Mouse (Mus musculus): Measurements from ENCODE around the gene Slc25a33. TPM values are rescaled to one million over a fixed set of nuclear protein-coding genes. Genes with fewer than 3 reads are reported as not detected.
"Not testable (repeated sequence)": the region's sequence is repeated elsewhere in the genome, so short reads cannot be mapped to it uniquely, and the experiment has no call there.

The Slc25a33 gene
- total RNA-seq (2015), result 1.7 and 2.3 TPM in 2 replicates
- 1.1 and 1.7 TPM in 2 replicates for total RNA-seq (2017)

DNA sequence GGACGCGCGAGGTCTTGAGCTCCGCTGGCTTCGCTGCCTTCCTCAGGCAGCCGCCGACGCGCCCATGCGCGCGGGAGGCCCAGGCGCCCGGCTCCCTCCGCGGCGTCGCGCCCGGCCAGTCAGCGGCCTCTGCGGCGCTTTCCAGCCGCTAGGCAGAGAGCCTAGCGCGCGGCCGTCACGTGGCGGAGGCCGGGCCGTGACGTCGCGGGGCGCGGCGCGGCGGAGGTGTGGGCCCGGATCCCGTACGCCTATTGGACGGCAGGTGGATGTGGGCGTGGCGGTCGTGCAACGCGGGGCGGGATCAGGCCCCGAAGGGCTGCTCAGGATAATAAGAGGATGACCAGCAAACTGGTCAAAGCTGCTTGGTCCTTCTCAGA, at the start of gene Slc25a33:
Gene Slc25a33, minus strand, starts transcription at position 184 of the 377 bp plus-strand sequence.
- ATAC-seq (ENCODE audit: poor library complexity, severe bottlenecking), result peak; percentile 98

DNA sequence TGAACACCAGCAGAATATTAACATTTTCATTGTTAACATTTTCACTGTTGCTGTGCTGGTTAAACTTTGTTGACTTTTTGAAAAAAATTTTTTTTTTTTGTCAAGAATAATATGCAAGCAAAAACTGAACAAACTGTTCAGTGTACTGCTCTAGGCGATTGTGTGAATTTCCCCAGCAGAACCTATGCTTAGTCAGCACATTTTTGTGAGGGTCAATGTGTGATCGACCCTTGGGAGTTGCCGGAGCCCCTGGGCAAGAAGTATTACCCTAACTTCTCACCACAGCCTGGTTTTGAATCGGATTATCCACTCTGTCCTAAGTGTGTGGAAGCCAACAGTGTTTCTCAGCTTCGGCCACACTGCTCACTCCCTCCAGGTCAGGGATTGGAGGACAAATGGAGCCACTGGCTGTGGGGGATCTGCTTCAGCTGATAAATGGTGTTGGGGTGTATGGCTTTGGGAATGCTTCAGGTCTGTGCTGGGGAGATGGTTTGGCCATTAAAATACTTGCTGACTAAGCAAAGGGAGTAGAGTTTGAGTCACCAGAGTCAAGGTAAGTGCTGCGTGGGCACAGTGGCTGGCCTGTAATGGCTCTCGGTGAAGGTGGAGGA, 48.6 kb upstream of the Slc25a33 start:
- ATAC-seq (ENCODE audit: poor library complexity, severe bottlenecking), result no peak

DNA sequence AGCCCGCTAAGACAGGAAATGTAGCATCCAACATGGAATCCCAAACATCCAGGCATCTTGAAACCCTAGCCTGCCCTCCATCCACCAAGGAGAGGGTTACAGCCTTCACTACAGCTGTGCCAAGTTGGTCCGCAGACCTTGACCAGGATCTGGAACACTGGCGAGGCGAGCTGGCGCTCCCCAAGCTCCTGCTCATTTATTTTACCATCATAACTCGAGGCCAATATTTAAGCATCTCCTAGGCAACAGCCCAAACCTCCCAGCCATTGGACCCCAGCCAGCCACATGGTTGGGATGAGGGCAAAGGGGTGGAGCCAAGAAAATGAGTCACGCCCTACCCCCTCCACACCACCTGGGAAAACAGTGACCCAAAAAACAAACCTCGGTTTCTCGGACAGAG, 48.0 kb upstream of the Slc25a33 start:
- ATAC-seq (ENCODE audit: poor library complexity, severe bottlenecking), result no peak

DNA sequence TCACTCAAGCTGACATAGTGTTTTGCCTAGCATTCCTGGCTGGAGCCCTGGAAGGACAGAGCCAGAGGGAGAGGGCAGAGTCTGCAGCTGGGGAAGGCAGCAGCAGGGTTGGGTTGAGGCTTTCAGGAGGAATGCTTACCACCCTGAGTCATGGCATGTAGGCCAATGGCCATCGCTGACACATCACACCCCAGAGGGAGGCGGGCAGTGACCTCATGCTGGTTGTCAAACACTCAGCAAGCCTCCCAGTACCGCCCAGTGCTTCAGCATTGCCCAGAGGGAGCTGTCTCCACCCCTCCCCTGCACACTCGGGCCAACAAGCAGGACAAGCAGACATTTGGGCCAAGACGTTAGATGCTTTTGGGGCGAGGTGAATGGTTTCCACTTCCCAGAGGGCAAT, 46.5 kb upstream of the Slc25a33 start:
- ATAC-seq (ENCODE audit: poor library complexity, severe bottlenecking), result no peak

DNA sequence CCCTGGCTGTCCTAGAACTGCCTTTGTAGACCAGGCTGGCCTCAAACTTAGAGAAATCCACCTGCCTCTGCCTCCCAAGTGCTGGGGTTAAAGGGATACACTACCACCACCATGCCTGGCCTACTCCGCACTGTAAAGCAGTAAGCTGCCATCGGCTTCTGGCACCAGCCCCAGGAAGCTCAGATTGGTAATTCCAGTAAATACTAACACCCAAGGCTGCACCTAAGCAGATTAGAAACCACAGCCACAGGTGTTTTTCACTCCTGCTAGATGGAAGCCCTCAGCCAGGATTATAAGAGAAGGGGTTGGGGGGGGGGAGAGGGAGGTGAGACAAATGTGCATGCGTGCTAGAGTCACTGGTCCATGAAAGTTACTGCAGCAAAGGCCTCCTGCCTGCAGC, 45.1 kb upstream of the Slc25a33 start:
- ATAC-seq (ENCODE audit: poor library complexity, severe bottlenecking), result no peak

DNA sequence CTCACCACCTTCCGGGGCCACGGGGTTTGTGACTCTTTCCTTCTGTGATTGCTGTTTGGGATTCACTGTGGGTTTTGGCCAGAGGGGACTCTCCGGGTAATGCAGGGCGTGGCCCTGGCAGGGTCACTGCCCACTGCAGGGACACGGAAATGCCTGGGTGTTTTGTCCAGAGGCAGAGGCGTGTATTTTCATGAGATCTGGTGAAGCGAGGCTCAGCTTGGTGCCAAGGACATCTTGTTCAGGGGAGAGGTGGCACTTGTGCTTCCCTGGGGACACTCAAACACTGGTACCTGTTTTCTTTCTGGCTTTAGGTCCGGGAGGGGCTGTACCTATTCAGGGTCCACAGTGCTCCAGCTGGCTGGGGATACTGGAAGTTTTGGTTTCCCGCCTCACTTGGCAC, 42.5 kb upstream of the Slc25a33 start:
- ATAC-seq (ENCODE audit: poor library complexity, severe bottlenecking), result no peak

DNA sequence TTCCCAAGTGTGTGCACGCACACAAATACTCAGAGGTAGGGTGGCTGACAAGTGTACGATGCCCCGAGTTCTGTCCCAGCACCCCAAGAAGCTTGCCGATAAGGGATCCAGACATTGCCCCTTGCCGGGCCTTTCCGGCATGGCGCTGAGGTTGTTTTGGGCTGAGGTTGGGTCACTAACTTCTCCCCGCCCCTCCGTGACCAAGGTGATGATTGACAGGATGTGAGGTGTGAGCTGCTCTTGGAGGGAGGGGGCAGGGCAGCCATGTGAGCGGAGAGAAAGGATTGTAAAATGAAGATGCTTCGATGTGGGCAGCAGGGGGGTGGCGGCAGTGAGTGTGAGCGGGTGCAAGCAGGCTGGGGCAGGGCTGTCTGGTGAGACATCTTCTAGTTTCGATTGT, 41.5 kb upstream of the Slc25a33 start:
- no peak for ATAC-seq (ENCODE audit: poor library complexity, severe bottlenecking)

DNA sequence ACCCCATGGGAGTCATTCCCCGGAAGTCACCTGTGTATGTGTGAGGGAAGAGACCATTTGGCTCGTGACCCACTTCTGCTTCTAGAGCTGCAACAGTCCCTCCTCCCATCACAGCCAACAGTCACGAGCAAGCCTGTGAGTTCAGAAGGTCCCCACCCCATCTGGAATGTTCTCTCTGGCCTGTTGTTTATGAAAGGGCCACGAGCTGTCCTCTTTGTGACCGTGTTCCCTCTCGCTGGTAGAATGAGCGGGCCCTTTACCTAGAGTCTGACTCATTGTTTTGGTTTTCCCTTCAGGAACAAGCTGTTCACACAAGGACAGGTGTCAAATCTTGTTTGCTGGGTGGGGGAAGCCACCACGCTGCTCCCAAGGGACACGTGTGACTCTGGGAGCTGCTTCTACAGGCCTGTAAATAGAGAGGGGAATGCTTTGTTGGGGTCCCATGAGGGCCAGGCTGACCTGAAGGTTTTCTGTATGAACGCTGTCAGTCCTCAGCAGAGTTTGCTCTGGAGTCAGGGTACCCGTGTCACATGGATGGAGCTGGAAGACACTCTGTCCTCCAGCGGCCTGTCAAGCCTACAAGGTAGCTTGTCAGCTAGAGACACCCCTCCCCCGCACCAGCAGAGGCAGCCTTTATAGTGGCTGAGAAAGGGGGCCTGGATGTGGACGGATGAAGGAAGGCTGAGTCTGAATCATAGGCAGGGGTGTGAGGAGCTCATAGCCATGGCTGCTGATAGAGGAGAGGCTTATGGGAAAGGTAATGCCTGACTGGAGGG, 39.5 kb upstream of the Slc25a33 start:
- no peak for ATAC-seq (ENCODE audit: poor library complexity, severe bottlenecking)

DNA sequence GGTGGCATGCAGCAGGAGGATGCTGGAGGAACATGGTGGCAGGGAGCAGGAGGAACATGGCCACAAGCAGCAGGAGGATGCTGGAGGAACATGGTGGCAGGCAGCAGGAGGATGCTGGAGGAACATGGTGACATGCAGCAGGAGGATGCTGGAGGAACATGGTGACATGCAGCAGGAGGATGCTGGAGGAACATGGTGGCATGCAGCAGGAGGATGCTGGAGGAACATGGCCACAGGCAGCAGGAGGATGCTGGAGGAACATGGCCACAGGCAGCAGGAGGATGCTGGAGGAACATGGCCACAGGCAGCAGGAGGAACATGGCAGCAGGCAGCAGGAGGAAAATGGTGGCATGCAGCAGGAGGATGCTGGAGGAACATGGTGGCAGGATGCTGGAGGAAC, 36.3 kb upstream of the Slc25a33 start:
- not testable (repeated sequence) for ATAC-seq (ENCODE audit: poor library complexity, severe bottlenecking)

DNA sequence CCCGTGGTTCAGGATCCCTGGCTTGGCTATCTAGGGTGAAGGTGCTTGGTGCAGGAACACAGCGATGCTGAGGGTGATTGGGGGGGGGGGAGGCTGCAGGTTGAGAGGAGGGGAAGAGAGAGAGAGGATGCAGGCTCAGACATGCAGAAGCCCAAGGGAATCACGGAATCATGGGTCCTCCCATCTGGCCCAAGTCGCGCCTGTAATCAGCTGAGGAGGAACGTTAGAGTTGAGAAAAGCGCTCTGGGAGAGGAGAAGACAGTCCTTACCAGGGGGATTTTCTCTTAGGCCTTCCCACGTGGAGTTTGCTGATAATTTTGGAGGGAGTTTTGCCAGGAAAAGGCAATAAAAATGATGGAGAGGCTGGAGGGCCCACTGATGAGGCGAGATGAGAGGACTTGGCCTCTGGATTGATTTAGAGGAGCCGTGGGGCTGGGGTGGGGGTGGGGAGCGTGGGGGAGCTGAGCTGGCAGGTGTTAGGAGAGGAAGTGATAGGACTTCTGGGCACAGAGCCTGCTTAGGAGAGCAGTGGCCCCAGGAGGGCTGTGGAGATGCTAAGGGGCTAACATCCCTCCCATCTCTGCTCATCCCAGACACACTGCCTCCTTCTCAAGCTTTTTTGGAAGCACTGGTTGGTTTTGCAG, 34.6 kb upstream of the Slc25a33 start:
- ATAC-seq (ENCODE audit: poor library complexity, severe bottlenecking), result no peak

DNA sequence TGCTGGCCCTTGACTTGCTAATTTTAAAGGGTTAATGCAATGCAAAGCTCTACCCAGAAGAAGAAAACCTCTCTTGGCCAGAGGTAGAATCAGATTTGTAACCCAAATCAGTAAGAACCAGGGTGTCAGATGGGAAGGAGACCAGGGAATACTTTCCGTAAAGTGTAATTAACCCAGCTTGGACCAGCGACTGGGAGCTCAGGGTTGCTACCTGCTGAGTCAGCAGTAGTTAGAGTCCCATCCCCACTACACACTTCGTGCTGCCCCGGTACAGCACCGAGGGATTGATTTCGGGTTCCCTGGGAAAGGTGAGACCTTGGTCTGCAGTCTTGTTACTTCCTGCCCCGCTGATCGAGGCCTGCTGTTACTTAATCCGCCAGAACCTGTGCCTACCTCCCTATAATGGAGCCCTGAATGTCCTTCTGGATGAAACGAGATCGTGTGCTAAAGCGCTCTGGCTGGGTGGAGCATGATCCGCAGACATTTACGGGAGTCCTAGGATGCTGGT, 34.0 kb upstream of the Slc25a33 start:
- no peak for ATAC-seq (ENCODE audit: poor library complexity, severe bottlenecking)

DNA sequence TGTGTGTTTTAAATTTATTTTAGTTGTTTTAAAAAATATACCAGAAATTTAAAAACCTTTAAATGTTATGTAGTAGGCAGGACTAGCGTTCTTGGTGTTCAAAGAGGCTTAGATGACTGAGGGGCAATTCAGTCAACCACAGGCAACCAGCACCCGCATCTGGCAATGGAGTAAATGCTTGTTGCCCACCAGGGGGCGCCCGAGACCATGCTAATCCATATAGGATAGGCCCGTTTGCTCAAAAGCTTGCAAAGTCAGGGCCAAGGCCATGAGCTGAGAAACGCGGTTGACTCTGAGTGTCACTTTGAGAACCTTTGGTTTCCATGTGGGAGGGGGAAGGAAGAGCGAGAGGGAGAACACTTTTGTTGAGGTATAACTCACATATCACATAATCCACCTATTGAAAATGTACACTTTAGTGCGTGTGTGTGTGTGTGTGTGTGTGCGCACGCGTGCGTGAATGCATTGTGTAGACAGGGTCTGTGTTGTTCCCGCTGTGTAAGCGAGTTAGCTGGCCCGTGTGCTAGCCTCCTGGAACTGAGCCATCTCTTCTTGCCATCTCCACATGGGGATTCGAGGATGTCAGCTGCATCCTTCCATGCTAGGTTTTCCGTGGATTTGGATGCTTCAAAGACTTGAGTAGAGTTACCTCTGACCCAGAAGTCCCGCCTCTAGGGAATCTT, 32.8 kb upstream of the Slc25a33 start:
- ATAC-seq (ENCODE audit: poor library complexity, severe bottlenecking), result peak; percentile 96

DNA sequence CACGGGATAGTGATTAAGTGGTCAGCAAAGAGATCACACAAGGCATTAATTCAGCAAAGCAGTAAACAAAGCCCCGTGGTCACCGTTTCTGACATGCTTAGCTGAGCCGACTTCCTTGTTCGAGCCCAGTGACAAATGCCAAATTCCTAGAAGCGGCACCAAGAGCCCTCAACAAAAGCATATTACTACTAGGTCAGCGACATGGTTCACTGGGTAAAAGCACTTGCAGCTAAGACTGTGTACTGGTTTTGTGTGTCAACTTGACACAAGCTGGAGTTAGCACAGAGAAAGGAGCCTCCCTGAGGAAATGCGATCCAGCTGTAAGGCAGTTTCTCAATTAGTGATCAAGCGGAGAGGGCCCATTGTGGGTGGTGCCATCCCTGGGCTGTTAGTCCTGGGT, 28.2 kb upstream of the Slc25a33 start:
- no peak for ATAC-seq (ENCODE audit: poor library complexity, severe bottlenecking)

DNA sequence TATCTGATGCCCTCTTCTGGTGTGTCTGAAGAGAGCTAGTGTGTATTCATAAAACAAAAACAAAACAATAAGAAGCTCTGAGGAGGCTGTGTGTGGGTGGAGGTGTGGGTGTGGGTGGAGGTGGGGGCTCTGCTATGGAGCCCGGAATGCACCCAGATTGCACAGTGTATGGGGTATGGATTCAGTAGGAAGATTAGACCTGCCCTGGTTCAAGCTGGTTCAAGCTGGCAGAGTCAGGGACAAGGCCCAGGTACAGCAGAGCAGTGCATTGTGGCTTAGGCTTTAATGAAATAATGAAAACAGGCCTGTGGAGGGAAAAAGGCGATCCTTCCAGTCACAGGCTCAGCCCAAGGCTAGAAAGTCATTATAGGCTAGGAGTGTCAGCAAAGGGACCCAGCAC, 26.5 kb upstream of the Slc25a33 start:
- no peak for ATAC-seq (ENCODE audit: poor library complexity, severe bottlenecking)

DNA sequence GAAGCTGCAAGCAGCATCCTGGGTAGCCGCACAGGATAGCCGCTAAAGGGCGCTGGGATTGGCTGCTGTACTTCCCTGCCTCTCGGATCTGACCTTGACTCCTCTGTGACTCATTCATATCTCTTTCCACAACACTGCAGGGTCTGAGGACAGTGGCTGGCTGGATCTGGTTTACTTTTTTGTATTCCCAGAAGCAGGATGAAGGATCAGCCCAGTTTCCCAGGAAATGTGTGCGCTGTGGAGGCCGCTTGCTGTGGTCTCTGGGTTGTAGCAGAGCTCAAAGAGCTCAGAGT, 26.0 kb upstream of the Slc25a33 start:
- no peak for ATAC-seq (ENCODE audit: poor library complexity, severe bottlenecking)

DNA sequence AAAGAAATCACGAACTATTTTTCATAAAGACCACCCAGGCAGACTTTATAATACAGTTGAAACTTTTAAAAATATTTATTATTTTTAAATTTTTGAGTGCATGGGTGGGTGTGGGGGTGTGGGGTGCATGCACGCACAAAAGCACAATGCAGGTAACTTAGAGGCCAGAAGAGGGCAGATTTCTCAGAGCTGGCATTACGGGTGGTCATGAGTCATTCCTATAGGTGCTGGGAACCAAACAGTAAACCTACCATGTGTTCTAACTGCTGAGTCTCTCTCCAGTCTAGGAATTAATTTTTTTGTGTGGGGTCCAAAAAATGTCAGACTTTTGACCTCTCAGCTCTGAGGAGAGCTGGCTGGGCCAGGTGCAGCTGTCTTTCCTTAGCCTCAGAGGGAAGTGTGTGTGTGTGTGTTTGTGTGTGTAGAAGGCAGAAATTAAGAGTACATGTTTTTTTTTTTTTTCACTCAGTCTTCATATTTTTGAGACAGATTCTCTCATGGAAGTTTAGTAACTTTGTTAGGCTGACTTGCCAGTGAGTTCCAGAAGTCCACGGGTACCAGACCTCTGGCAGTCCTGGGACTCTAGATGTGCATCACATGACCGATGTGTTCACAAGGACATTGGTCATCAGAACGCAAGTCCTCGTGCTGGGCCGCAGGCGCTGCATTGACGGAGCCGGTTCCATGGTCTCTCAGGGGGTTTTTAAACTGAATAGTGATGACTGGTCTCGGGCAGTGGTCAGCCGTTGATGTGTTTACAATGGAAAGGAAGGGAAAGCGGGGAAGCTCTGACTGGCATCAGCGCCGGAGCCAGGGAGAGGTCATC, 25.5 kb upstream of the Slc25a33 start:
- ATAC-seq (ENCODE audit: poor library complexity, severe bottlenecking), result no peak

DNA sequence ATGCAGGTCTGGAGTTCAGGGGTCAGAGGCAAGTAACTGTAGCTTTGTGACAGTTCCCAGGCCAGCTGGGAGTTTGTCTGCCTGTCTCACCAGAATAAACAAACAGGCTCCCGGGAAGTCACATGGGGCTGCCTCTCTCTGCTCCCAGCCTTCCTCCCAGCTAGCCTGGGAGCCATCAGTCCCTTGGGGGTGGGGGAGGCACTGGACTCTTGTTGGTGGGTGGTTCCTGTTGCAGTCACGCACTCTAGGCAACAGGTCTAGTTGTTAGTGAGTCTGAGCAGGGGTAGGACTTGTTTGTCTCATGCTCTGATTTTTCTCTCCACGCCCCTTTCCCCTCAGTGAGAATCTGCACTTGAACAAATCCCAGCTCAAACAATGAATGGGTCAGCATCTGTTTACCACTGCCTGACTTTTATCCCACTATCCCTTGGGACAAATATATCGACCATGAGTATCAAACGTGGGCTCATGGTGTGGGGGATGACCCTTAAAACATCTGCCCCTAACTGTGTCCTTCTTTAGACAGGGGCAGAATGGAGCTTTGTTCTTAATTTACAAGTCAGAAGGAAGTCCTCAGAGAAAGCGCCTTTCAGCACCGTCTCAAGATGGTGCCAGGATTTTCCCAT, 24.7 kb upstream of the Slc25a33 start:
- no peak for ATAC-seq (ENCODE audit: poor library complexity, severe bottlenecking)

DNA sequence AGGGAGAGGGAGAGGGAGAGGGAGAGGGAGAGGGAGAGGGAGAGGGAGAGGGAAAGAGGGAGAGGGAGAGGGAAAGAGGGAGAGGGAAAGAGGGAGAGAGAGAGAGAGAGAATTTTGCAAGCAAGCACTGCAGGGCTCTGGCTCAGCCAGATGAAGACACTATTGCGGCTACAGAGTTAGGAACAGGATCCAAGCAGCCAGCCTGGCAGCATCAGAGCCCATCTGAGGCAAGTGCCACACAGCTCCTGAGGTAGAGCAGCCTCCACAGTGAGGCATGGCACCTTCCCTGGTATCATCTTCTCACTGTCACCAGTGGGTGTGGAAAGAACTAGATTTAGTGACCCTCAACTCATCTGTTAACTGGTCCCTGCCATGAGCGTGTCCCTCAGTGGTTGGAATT, 24.0 kb upstream of the Slc25a33 start:
- no peak for ATAC-seq (ENCODE audit: poor library complexity, severe bottlenecking)

DNA sequence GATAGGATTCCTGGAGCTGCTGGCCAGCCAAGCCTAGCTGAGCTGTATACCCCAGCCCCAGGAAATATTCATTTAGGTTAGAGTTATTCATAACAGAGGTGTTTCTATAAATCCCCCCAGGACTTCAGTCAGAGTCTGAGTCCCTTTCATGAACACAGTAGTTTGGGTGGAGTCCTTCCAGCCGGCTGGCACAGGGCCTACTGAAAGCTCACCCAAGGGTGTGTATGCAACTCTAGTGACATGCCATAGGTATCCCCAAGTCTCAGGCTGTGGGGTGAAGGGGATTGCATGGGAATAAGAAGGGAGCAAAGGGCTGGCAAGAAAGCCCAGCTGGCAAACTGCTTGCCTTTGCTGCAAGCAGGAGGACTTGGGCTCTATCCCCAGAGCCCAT, 23.1 kb upstream of the Slc25a33 start:
- ATAC-seq (ENCODE audit: poor library complexity, severe bottlenecking), result no peak

DNA sequence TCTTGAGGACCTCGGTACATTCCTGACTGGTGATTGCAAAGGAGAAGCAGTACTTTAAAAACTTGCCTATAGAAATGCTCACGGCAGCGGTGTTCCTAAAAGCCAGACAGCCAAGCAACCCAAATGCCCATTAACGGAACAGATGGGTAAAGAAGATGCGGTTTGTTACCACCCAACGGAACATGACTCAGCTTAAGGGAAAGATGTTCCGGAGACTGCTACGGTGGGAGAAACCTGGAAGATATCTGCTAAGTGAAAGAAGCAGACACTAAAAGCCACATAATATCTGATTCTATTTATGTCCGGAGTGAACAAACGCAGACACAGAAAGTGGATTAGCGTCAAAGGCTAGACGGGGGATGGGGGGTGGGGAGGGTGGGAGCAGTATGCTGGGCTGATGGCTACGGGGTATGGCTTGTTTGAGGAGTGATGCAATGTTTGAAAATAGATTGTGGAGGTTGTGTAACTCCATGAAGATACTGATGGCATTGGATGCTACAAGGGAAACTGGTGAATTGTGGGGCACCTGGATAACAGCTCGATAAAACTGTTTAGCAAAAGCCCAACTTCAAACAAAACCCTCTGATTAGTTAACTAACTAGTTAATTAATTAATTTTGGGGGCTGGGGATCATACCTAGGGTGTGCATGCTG, 22.6 kb upstream of the Slc25a33 start:
- no peak for ATAC-seq (ENCODE audit: poor library complexity, severe bottlenecking)
